Mouse (Mus musculus): Measurements from ENCODE around the gene Akap8. TPM values are rescaled to one million over a fixed set of nuclear protein-coding genes. Genes with fewer than 3 reads are reported as not detected.

Gene Akap8
- polyA plus RNA-seq, 1 experiment from 2014 or later, result 62.7 TPM

DNA sequence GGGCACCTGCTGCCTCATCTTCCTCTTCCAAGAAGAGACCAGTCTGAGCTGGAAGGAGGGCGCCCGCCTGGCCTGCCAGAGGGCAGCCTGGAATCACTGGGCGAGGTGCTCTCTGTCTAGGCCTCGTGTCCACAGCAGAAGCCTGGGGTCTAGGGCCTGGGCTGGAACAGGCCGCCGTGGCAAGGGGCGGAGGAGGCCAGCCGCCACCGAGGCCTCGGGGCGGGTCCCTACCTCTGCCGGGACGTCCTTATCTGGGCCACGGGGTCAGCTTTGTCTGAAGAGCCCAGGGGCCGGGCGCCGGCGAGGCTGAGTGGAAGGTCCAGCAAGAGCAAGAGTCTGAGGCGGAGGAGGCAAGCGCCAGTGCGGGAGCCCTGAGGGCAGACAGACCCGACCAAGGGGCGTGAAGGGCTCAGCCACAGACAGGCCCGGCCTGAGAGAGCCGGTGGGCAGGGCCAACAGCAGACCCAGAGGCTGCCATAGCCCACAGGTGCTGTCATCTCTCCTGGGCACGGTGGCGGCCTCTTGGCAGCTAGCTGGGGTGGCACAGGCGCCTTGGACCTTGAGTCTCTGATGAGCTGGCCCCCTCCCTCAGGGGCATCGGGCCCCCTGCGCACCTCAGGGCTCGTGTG, 12.8 kb upstream of the Akap8 start:
- Histone ChIP-seq H3K4me2 (replicated peaks; ENCODE audit: low read depth, low read length) (no peak overlapping the region), H3K4me3 (ENCODE audit: low read length) (no peak overlapping the region), H3K36me3 (ENCODE audit: control insufficient read depth, insufficient read depth, low read length) (peaks cover 80% of the 10 kb centered on the region), H3K27ac (ENCODE audit: low read depth, low read length) (no peak overlapping the region), H3K27me3 (ENCODE audit: control insufficient read depth, insufficient read depth, low read length) (no peaks in the 10 kb centered on the region), H3K9ac (ENCODE audit: low read depth, low read length) (no peak overlapping the region), H3K9me3 (ENCODE audit: control insufficient read depth, low read length) (no peaks in the 10 kb centered on the region), H3K4me1 (ENCODE audit: control insufficient read depth, insufficient read depth, low read length) (no peaks in the 10 kb centered on the region)
- ATAC-seq (ENCODE audit: low FRiP score, low TSS enrichment), result peak; percentile 51; the same call in 1 of the 2 replicates
- 87% methylated on average over 30 of the region's 31 CpGs for WGBS

DNA sequence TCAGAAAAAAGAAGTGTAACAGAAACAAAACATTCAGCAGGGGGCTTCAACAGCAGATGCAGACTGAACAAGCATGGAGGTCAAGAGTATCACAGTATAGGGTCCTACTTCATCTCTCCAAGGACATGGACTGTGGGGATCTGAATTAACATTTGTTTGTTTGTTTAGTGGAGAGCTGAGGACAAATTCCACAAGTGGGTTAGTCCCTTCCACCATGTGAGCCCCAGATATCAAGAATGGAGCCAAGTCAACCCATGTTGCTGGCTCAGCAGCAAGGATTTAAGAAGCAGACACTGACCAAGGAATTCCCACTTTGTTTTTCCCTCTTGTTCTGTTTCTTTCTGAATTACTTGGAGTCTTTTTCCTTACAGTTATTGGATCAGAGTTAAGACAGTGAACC, 6.5 kb upstream of the Akap8 start:
- Histone ChIP-seq H3K27ac (ENCODE audit: low read depth, low read length) (no peak overlapping the region), H3K9ac (ENCODE audit: low read depth, low read length) (no peak overlapping the region), H3K9me3 (ENCODE audit: control insufficient read depth, low read length) (no peaks in the 10 kb centered on the region), H3K36me3 (ENCODE audit: control insufficient read depth, insufficient read depth, low read length) (peaks cover 52% of the 10 kb centered on the region), H3K27me3 (ENCODE audit: control insufficient read depth, insufficient read depth, low read length) (no peaks in the 10 kb centered on the region), H3K4me2 (replicated peaks; ENCODE audit: low read depth, low read length) (no peak overlapping the region), H3K4me3 (ENCODE audit: low read length) (no peak overlapping the region), H3K4me1 (ENCODE audit: control insufficient read depth, insufficient read depth, low read length) (no peaks in the 10 kb centered on the region)
- no peak for ATAC-seq (ENCODE audit: low FRiP score, low TSS enrichment)

DNA sequence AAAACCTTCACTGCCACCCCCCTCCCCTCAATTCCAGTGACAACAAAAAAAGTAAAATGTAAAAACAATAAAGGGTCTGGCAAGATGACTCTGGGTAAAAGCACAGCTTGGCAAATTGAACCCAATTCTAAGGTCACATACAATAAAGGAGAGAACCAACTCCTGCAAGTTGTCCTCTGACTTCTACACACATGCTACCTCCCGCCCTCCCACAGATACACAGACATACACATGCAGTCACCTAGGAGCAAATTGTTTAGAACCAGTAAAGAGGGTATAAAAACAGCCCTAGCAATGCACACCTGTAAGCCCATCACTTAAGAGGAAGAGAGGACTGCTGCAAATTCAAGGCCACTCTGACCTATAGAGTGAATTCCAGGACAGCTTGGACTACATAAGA, 1.8 kb upstream of the Akap8 start:
- Histone ChIP-seq H3K4me3 (ENCODE audit: low read length) (no peak overlapping the region), H3K4me2 (replicated peaks; ENCODE audit: low read depth, low read length) (no peak overlapping the region), H3K27me3 (ENCODE audit: control insufficient read depth, insufficient read depth, low read length) (no peaks in the 10 kb centered on the region), H3K9ac (ENCODE audit: low read depth, low read length) (no peak overlapping the region), H3K36me3 (ENCODE audit: control insufficient read depth, insufficient read depth, low read length) (peaks cover 31% of the 10 kb centered on the region; the same call in 1 of the 2 replicates), H3K9me3 (ENCODE audit: control insufficient read depth, low read length) (no peaks in the 10 kb centered on the region), H3K27ac (ENCODE audit: low read depth, low read length) (no peak overlapping the region), H3K4me1 (ENCODE audit: control insufficient read depth, insufficient read depth, low read length) (peaks cover 16% of the 10 kb centered on the region)
- no peak for ATAC-seq (ENCODE audit: low FRiP score, low TSS enrichment)
- WGBS, result 93% methylated on average over 1 of the region's 1 CpGs

DNA sequence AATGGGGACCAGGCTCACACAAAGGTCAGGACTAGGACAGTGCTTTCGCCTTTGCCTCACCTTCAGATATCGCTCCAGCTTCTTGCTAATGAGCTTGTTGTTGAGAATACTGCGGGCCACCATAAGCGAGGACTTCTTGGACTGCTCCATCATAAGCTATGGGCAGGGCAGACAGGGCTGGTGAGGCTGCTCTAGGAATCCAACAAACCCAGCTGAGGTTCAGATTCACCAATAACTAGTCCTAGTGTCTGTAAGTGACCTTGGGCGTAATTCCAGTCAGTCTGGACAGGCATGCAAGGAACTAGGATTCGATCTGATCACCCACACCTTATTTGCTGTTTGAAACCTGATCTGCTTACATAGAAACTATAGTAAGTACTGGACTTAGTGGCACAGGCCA, 798 bp upstream of the Akap8 start:
- H3K27me3 ChIP-seq (ENCODE audit: control insufficient read depth, insufficient read depth, low read length), result no peaks in the 10 kb centered on the region
- H3K4me3 ChIP-seq (ENCODE audit: low read length), result peak overlapping the region; percentile 84
- peaks cover 16% of the 10 kb centered on the region for H3K4me1 ChIP-seq (ENCODE audit: control insufficient read depth, insufficient read depth, low read length)
- H3K4me2 ChIP-seq (replicated peaks; ENCODE audit: low read depth, low read length), result peak overlapping the region; percentile 89
- peaks cover 36% of the 10 kb centered on the region for H3K36me3 ChIP-seq (ENCODE audit: control insufficient read depth, insufficient read depth, low read length)
- H3K9me3 ChIP-seq (ENCODE audit: control insufficient read depth, low read length), result no peaks in the 10 kb centered on the region
- no peak for ATAC-seq (ENCODE audit: low FRiP score, low TSS enrichment)
- H3K9ac ChIP-seq (ENCODE audit: low read depth, low read length), result peak overlapping the region; percentile 82
- WGBS, result 9% methylated on average over 6 of the region's 6 CpGs
- H3K27ac ChIP-seq (ENCODE audit: low read depth, low read length), result peak overlapping the region; percentile 91; the same call in 1 of the 2 replicates

DNA sequence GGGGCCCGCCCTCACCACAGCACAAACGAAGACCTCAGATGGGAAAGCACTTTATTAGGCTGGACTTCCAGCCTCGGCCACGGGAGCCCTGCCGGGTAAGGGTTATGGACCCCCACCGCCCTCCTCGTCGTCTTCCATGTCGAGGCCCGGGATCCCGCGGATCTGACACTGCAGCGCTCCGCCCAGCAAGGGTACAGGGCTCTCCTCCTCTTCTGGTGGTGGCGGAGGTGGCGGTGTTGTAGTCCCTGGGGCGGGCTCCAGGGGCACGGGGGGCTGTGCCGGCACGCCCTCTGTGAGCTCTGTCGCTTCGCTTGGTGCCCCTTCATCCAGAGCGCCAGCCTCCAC, 324 bp upstream of the Akap8 start:
- no peaks in the 10 kb centered on the region for H3K27me3 ChIP-seq (ENCODE audit: control insufficient read depth, insufficient read depth, low read length)
- 0% methylated on average over 23 of the region's 23 CpGs for WGBS
- H3K36me3 ChIP-seq (ENCODE audit: control insufficient read depth, insufficient read depth, low read length), result peaks cover 36% of the 10 kb centered on the region
- peak overlapping the region; percentile 91 for H3K27ac ChIP-seq (ENCODE audit: low read depth, low read length)
- no peak; the same call in 1 of the 2 replicates for ATAC-seq (ENCODE audit: low FRiP score, low TSS enrichment)
- H3K4me1 ChIP-seq (ENCODE audit: control insufficient read depth, insufficient read depth, low read length), result peaks cover 16% of the 10 kb centered on the region
- peak overlapping the region; percentile 84 for H3K4me3 ChIP-seq (ENCODE audit: low read length)
- peak overlapping the region; percentile 89 for H3K4me2 ChIP-seq (replicated peaks; ENCODE audit: low read depth, low read length)
- H3K9ac ChIP-seq (ENCODE audit: low read depth, low read length), result peak overlapping the region; percentile 82
- no peaks in the 10 kb centered on the region for H3K9me3 ChIP-seq (ENCODE audit: control insufficient read depth, low read length)

DNA sequence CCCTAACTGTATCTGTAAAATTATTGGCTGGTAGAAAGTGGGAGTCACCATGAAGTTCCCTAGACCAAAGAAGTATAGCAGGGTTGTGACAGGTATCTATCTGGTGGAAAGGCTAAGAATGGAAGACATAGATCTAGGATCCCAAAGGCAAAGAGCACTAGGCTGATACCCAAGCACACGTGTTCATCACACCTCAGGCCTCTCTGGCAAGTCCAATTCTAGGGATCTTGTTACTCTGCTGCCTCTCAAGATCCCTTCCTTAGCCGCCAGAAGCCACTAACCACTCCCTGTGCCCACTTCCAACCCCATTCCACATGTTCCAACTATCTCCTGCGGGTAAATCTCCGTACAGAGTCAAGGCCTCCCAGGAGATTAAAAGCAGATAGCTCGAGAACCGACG, 1.1 kb downstream of the Akap8 start:
- no peak for ATAC-seq (ENCODE audit: low FRiP score, low TSS enrichment)
- Histone ChIP-seq H3K4me2 (replicated peaks; ENCODE audit: low read depth, low read length) (peak overlapping the region; percentile 58), H3K4me3 (ENCODE audit: low read length) (peak overlapping the region; percentile 84), H3K9me3 (ENCODE audit: control insufficient read depth, low read length) (no peaks in the 10 kb centered on the region), H3K36me3 (ENCODE audit: control insufficient read depth, insufficient read depth, low read length) (peaks cover 44% of the 10 kb centered on the region), H3K9ac (ENCODE audit: low read depth, low read length) (peak overlapping the region; percentile 87), H3K4me1 (ENCODE audit: control insufficient read depth, insufficient read depth, low read length) (peaks cover 16% of the 10 kb centered on the region), H3K27me3 (ENCODE audit: control insufficient read depth, insufficient read depth, low read length) (no peaks in the 10 kb centered on the region), H3K27ac (ENCODE audit: low read depth, low read length) (peak overlapping the region; percentile 97; the same call in 1 of the 2 replicates)
- 1% methylated on average over 7 of the region's 7 CpGs for WGBS

DNA sequence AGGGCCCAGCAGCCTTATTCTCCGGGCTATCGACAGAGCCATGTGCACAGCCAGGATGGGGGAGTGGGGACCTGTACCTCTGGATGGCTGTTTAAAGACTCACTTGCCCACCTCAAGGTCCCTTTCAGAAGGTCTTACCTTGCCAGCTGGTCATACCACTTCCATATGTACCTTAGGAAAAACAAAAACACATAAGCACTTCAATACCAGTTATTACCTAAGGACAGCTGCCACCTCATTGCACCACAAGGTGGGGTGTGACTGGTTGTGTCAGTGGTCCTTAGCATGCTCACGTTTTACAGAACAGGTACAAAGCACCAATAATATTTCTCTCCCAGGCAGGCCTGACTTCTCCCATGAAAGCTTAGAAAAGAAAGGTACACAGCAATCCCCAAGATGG, 3.3 kb downstream of the Akap8 start:
- H3K27me3 ChIP-seq (ENCODE audit: control insufficient read depth, insufficient read depth, low read length), result no peaks in the 10 kb centered on the region
- ATAC-seq (ENCODE audit: low FRiP score, low TSS enrichment), result no peak
- no peak overlapping the region for H3K9ac ChIP-seq (ENCODE audit: low read depth, low read length)
- no peak overlapping the region for H3K27ac ChIP-seq (ENCODE audit: low read depth, low read length)
- no peak overlapping the region for H3K4me2 ChIP-seq (replicated peaks; ENCODE audit: low read depth, low read length)
- H3K9me3 ChIP-seq (ENCODE audit: control insufficient read depth, low read length), result no peaks in the 10 kb centered on the region
- WGBS, result 86% methylated on average over 3 of the region's 3 CpGs
- no peak overlapping the region for H3K4me3 ChIP-seq (ENCODE audit: low read length)
- H3K36me3 ChIP-seq (ENCODE audit: control insufficient read depth, insufficient read depth, low read length), result peaks cover 61% of the 10 kb centered on the region
- peaks cover 16% of the 10 kb centered on the region for H3K4me1 ChIP-seq (ENCODE audit: control insufficient read depth, insufficient read depth, low read length)

DNA sequence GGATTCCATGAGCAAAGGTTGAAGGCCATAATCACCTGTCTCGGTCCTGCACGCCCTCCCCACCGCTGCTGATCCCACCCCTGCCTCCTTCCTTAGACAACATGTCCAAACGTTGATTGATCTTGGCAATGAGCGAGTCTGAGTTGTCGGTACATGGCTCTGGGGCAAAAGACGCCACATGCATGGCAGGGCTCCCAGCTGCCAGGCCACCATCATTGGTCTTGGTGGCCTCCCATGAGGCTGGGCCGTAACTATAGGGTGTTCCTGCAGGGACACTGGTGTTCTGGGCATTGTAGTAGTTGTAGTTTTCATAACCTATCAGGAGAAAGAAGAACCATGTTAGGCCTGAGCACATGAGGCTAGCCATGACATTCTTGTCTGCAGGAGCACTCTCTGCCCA, 4.0 kb downstream of the Akap8 start:
- ATAC-seq (ENCODE audit: low FRiP score, low TSS enrichment), result no peak
- no peak overlapping the region for H3K9ac ChIP-seq (ENCODE audit: low read depth, low read length)
- H3K27ac ChIP-seq (ENCODE audit: low read depth, low read length), result no peak overlapping the region
- H3K36me3 ChIP-seq (ENCODE audit: control insufficient read depth, insufficient read depth, low read length), result peaks cover 66% of the 10 kb centered on the region
- H3K4me1 ChIP-seq (ENCODE audit: control insufficient read depth, insufficient read depth, low read length), result peaks cover 12% of the 10 kb centered on the region
- no peaks in the 10 kb centered on the region for H3K9me3 ChIP-seq (ENCODE audit: control insufficient read depth, low read length)
- 94% methylated on average over 8 of the region's 8 CpGs for WGBS
- no peaks in the 10 kb centered on the region for H3K27me3 ChIP-seq (ENCODE audit: control insufficient read depth, insufficient read depth, low read length)
- no peak overlapping the region for H3K4me3 ChIP-seq (ENCODE audit: low read length)
- H3K4me2 ChIP-seq (replicated peaks; ENCODE audit: low read depth, low read length), result no peak overlapping the region

DNA sequence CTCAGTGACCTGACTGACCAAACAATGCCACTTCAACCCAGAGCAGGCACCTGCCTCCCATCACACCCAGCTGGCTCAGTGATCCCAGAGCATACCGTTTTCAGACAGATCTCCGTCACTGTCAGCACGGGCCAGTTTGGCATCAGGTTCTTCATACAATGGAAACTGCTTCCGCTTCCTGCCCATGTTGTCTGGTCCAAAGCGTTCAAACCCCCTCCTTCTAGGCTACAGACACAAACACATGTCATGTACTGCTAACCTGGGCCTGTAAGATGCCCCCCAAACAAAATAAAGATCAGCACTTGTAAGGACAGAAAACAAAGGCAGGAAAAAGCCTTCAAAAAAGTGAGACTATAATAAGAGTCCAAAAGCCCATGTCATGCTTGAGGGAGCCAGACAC, 5.5 kb downstream of the Akap8 start:
- Histone ChIP-seq H3K4me2 (replicated peaks; ENCODE audit: low read depth, low read length) (no peak overlapping the region), H3K4me3 (ENCODE audit: low read length) (no peak overlapping the region), H3K27me3 (ENCODE audit: control insufficient read depth, insufficient read depth, low read length) (no peaks in the 10 kb centered on the region), H3K9ac (ENCODE audit: low read depth, low read length) (no peak overlapping the region), H3K36me3 (ENCODE audit: control insufficient read depth, insufficient read depth, low read length) (peaks cover 81% of the 10 kb centered on the region), H3K9me3 (ENCODE audit: control insufficient read depth, low read length) (no peaks in the 10 kb centered on the region), H3K4me1 (ENCODE audit: control insufficient read depth, insufficient read depth, low read length) (peaks cover 10% of the 10 kb centered on the region), H3K27ac (ENCODE audit: low read depth, low read length) (no peak overlapping the region)
- WGBS, result 95% methylated on average over 5 of the region's 5 CpGs
- no peak for ATAC-seq (ENCODE audit: low FRiP score, low TSS enrichment)
